12 mouse cellular contexts compared by ENCODE assay signal in the genomic region with DNA sequence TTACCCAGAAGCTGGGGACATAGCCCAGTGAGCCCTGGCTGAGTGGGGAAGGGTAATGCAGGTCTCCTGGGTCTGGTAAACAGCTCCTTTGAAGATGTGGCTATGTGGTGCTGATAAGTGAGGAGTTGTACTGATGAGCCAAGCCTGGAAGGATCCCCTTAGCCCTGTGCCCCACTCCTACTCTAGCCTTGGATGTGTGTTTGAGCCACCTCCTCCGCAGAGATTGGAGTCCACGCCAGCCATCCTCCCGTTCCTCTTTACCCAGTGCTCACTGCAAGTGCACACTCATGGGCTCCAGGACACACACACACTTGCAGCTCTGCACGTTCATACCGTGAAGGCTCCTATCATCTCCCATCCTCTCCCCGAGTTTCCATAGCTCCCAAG. TPM values are rescaled to one million over a fixed set of nuclear protein-coding genes. Genes with fewer than 3 reads are reported as not detected.
DNase-seq lines count a peak whose midpoint lies in the region; ATAC-seq and TF ChIP-seq lines count a peak whose summit lies in the region.
"Had no signal": no experiment of that assay in that cellular context is flagged by ENCODE, and none has a peak within 500 bp of the region (broad histone marks: within the 10 kb centered on the region; RNA-seq: fewer than 3 reads in every experiment).

No protein-coding gene starts in this region.

- no peaks in the 10 kb centered on the region for H3K36me3 ChIP-seq in lung, postnatal 0 days (ENCODE audit: insufficient read depth, low read length)
- H3K36me3 ChIP-seq in liver, embryonic 12.5 days = peaks cover 77% of the 10 kb centered on the region
- no peaks in the 10 kb centered on the region for H3K36me3 ChIP-seq in stomach, embryonic 16.5 days (ENCODE audit: control insufficient read depth, insufficient read depth, low read length)

- H3K4me1 ChIP-seq in lung, postnatal 0 days (ENCODE audit: insufficient read depth, low read depth, low read length) = peaks cover 23% of the 10 kb centered on the region; the same call in 1 of the 2 replicates
- peaks cover 97% of the 10 kb centered on the region for H3K4me1 ChIP-seq in liver, embryonic 12.5 days
- H3K4me1 ChIP-seq in stomach, embryonic 16.5 days (ENCODE audit: control insufficient read depth, insufficient read depth, low read length) = peaks cover 31% of the 10 kb centered on the region

- no peaks in the 10 kb centered on the region for H3K9me3 ChIP-seq in lung, postnatal 0 days (ENCODE audit: low read length)
- H3K9me3 ChIP-seq in liver, embryonic 12.5 days (replicated peaks) = no peaks in the 10 kb centered on the region
- no peaks in the 10 kb centered on the region for H3K9me3 ChIP-seq in stomach, embryonic 16.5 days (replicated peaks; ENCODE audit: control insufficient read depth, low read length)

- H3K27ac ChIP-seq in lung, postnatal 0 days (ENCODE audit: low read length) = peak overlapping the region; percentile 83
- H3K27ac ChIP-seq in liver, embryonic 12.5 days = peak overlapping the region; percentile 71
- H3K27ac ChIP-seq in stomach, embryonic 16.5 days (ENCODE audit: low read length) = no peak overlapping the region

- no peak overlapping the region for H3K4me2 ChIP-seq in lung, postnatal 0 days (replicated peaks; ENCODE audit: low read depth, low read length)
- peak overlapping the region; percentile 8; the same call in 1 of the 2 replicates for H3K4me2 ChIP-seq in liver, embryonic 12.5 days
- H3K4me2 ChIP-seq in stomach, embryonic 16.5 days (ENCODE audit: low read depth, low read length) = no peak overlapping the region

- peak; percentile 90 for DNase-seq in heart, adult 11 months
- DNase-seq in heart, adult 18-20 months = no peak
- no peak for DNase-seq in lung, postnatal 0 days (ENCODE audit: low spot score)
- no peak for DNase-seq in lung, postnatal 14 days
- DNase-seq in left cerebral cortex, postnatal 14 days (ENCODE audit: low spot score in 2 of 2) = no peak
- no peak for DNase-seq in embryo, embryonic 11 days

- WGBS in lung, postnatal 0 days = 47% methylated on average over 6 of the region's 6 CpGs
- 46% methylated on average over 6 of the region's 6 CpGs for WGBS in liver, embryonic 12.5 days (ENCODE audit: insufficient replicate concordance)
- WGBS in stomach, embryonic 16.5 days = 72% methylated on average over 6 of the region's 6 CpGs

- no peak for TF ChIP-seq EP300 in lung, postnatal 0 days (IDR thresholded peaks at IDR 0.05)

- H3K4me3 ChIP-seq in lung, postnatal 0 days (ENCODE audit: low read depth, low read length) = no peak overlapping the region
- H3K4me3 ChIP-seq in liver, embryonic 12.5 days = no peak overlapping the region
- no peak overlapping the region for H3K4me3 ChIP-seq in stomach, embryonic 16.5 days (replicated peaks; ENCODE audit: low read length)
- H3K4me3 ChIP-seq: myocyte had no signal

- TF ChIP-seq CTCF in lung, postnatal 0 days (IDR thresholded peaks at IDR 0.05) = no peak

- no peaks in the 10 kb centered on the region for H3K27me3 ChIP-seq in lung, postnatal 0 days (replicated peaks; ENCODE audit: insufficient read depth, low read length)
- no peaks in the 10 kb centered on the region for H3K27me3 ChIP-seq in liver, embryonic 12.5 days (replicated peaks)
- no peaks in the 10 kb centered on the region for H3K27me3 ChIP-seq in stomach, embryonic 16.5 days (ENCODE audit: control insufficient read depth, insufficient read depth, low read length)

- H3K9ac ChIP-seq in lung, postnatal 0 days (replicated peaks; ENCODE audit: low read depth) = no peak overlapping the region
- no peak overlapping the region for H3K9ac ChIP-seq in liver, embryonic 12.5 days
- peak overlapping the region; percentile 14; the same call in 1 of the 2 replicates for H3K9ac ChIP-seq in stomach, embryonic 16.5 days (ENCODE audit: low read length)
- H3K9ac ChIP-seq: liver, embryonic 14.5 days had no signal

- intact Hi-C loops in left cerebral cortex, postnatal 14 days (cut with DNase I) = no loop called here

- ATAC-seq in lung, postnatal 0 days = no peak
- no peak for ATAC-seq in liver, embryonic 12.5 days
- ATAC-seq in stomach, embryonic 16.5 days (ENCODE audit: insufficient read depth, low FRiP score) = no peak

RNA-seq across cellular contexts. Expression of a gene that starts 19.6 kb away (rescaled TPM):
- total RNA-seq in heart, adult 18-20 months (2021) = 1 to 10 TPM; 1.5 TPM
- polyA plus RNA-seq in lung, postnatal 0 days (2015; fragmentation: Nextera tagmentation; extraction: Ambion mirVana) = 4.8 and 5.3 TPM in 2 replicates
- polyA plus RNA-seq in liver, embryonic 12.5 days (2016; fragmentation: Nextera tagmentation; extraction: Ambion mirVana) = 7.9 and 8.7 TPM in 2 replicates
- 3.2 and 3.7 TPM in 2 replicates for polyA plus RNA-seq in stomach, embryonic 16.5 days (2015; fragmentation: Nextera tagmentation; extraction: Ambion mirVana)
- under 1 TPM; 0.68 to 0.89 TPM for total RNA-seq in left cerebral cortex, postnatal 14 days (2021)

RNA-seq across cellular contexts. Expression of a gene that starts 23.3 kb away (rescaled TPM):
- 10 to 100 TPM; 60.8 to 62.2 TPM for total RNA-seq in heart, adult 18-20 months (2021)
- polyA plus RNA-seq in lung, postnatal 0 days (2015; fragmentation: Nextera tagmentation; extraction: Ambion mirVana) = 33.9 and 39.0 TPM in 2 replicates
- 78.5 and 80.9 TPM in 2 replicates for polyA plus RNA-seq in liver, embryonic 12.5 days (2016; fragmentation: Nextera tagmentation; extraction: Ambion mirVana)
- 51.1 and 65.2 TPM in 2 replicates for polyA plus RNA-seq in stomach, embryonic 16.5 days (2015; fragmentation: Nextera tagmentation; extraction: Ambion mirVana)
- 100 to 1,000 TPM in 1 of 2 experiments, 10 to 100 TPM in 1; 93.3 to 110 TPM for total RNA-seq in left cerebral cortex, postnatal 14 days (2021)

RNA-seq across cellular contexts. Expression of a gene that starts 57.1 kb away (rescaled TPM):
- total RNA-seq in heart, adult 18-20 months (2021) = not detected
- 3.1 and 3.9 TPM in 2 replicates for polyA plus RNA-seq in lung, postnatal 0 days (2015; fragmentation: Nextera tagmentation; extraction: Ambion mirVana)
- polyA plus RNA-seq in liver, embryonic 12.5 days (2016; fragmentation: Nextera tagmentation; extraction: Ambion mirVana) = 0.14 and 0.37 TPM in 2 replicates
- 0.14 TPM in 1 of 2 replicates, not detected in the other for polyA plus RNA-seq in stomach, embryonic 16.5 days (2015; fragmentation: Nextera tagmentation; extraction: Ambion mirVana)
- 1 to 10 TPM; 1.3 to 2.1 TPM for total RNA-seq in left cerebral cortex, postnatal 14 days (2021)
- total RNA-seq: gastrocnemius, adult 8-10 months had no signal
- polyA plus RNA-seq: stomach, embryonic 14.5 days had no signal
